Mouse (Mus musculus): ENCODE data around the gene Tnfsfm13. TPM values are rescaled to one million over a fixed set of nuclear protein-coding genes. Genes with fewer than 3 reads are reported as not detected.
"Not testable (repeated sequence)": the region's sequence is repeated elsewhere in the genome, so short reads cannot be mapped to it uniquely, and the experiment has no call there.

Tnfsfm13 gene
- total RNA-seq (2017) = 1.5 and 2.9 TPM in 2 replicates

GRCm38 (mm10) chr11:69695361-69696181, at the start of gene Tnfsfm13, which contains the start of gene Tnfsf12:
Tnfsfm13 (minus strand) TSS chr11:69696098.
Tnfsf12 (minus strand) TSS chr11:69695849.
- peak; percentile 46 to 85 for ATAC-seq (replicated peaks in 1 of 2; ENCODE audit: insufficient read depth in 1 of 2, low FRiP score in 2 of 2, low TSS enrichment in 1 of 2, low read depth in 1 of 2, poor library complexity in 2 of 2, severe bottlenecking in 2 of 2)

GRCm38 (mm10) chr11:69731408-69731807, 35.5 kb upstream of the Tnfsfm13 start:
- ATAC-seq (replicated peaks in 1 of 2; ENCODE audit: insufficient read depth in 1 of 2, low FRiP score in 2 of 2, low TSS enrichment in 1 of 2, low read depth in 1 of 2, poor library complexity in 2 of 2, severe bottlenecking in 2 of 2) = not testable (repeated sequence)

DNA sequence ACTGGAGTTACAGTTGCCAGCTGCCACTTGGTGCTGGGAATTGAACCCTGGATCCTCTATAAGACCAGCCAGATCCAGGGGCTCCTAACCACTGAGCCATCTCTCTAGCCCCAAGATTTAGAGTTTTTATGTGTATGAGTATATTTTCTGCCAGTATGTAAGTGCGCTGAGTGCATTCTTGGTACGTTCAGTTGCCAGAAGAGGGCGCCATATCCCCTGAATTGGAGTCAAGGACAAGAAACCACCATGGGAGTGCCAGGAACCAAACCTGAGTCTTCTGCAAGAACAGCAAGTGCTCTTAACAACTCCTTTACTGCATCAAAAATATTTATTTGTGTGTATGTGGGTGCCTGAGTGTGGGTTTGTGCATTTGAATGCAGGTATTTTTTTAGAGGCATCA, 33.2 kb upstream of the Tnfsfm13 start:
- no peak; a peak in 1 of 4 replicates for ATAC-seq (replicated peaks in 1 of 2; ENCODE audit: insufficient read depth in 1 of 2, low FRiP score in 2 of 2, low TSS enrichment in 1 of 2, low read depth in 1 of 2, poor library complexity in 2 of 2, severe bottlenecking in 2 of 2)

DNA sequence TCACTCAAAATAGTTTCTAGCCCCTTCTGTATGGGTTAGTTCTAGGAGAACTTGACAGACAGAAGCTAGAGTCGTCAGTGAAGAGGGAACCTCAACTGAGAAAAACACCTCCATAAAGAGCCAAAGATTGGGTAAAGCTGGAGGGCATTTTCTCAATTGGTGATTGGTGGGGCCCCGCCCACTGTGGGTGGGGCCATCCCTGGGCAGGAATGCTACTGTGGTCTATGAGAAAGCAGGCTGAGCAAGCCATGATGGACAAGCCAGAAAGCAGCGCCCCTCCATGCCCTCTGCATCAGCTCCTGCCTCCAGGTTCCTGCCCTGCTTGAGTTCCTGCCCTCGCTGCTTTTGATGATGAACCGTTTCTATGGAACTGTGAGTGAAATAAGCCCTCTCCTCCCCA, 30.1 kb upstream of the Tnfsfm13 start:
- ATAC-seq (replicated peaks in 1 of 2; ENCODE audit: insufficient read depth in 1 of 2, low FRiP score in 2 of 2, low TSS enrichment in 1 of 2, low read depth in 1 of 2, poor library complexity in 2 of 2, severe bottlenecking in 2 of 2) = no peak

GRCm38 (mm10) chr11:69723074-69723473, 27.2 kb upstream of the Tnfsfm13 start:
- ATAC-seq (replicated peaks in 1 of 2; ENCODE audit: insufficient read depth in 1 of 2, low FRiP score in 2 of 2, low TSS enrichment in 1 of 2, low read depth in 1 of 2, poor library complexity in 2 of 2, severe bottlenecking in 2 of 2) = no peak

DNA sequence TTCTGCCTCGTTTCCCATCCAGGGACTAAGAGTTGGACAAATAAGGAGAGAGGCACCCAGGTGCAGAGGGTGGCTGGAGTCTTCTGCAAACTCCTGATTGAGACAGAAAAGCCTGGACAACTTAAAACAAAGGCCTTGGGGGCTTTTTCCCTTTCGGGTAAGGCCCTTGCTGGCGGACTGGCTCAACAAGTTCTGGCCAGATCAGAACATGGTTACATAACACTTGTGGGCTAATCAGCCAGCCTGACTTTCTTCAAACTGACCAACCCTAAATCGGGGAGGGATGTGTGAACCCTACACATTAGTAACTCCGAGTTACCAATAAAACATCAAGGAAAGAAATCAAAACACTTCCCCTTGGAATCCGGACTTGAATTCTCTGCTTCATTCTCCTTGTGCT, 25.0 kb upstream of the Tnfsfm13 start:
- no peak for ATAC-seq (replicated peaks in 1 of 2; ENCODE audit: insufficient read depth in 1 of 2, low FRiP score in 2 of 2, low TSS enrichment in 1 of 2, low read depth in 1 of 2, poor library complexity in 2 of 2, severe bottlenecking in 2 of 2)

GRCm38 (mm10) chr11:69719423-69719822, 23.5 kb upstream of the Tnfsfm13 start:
- ATAC-seq (replicated peaks in 1 of 2; ENCODE audit: insufficient read depth in 1 of 2, low FRiP score in 2 of 2, low TSS enrichment in 1 of 2, low read depth in 1 of 2, poor library complexity in 2 of 2, severe bottlenecking in 2 of 2) = no peak

GRCm38 (mm10) chr11:69718661-69719060, 22.8 kb upstream of the Tnfsfm13 start:
- no peak for ATAC-seq (replicated peaks in 1 of 2; ENCODE audit: insufficient read depth in 1 of 2, low FRiP score in 2 of 2, low TSS enrichment in 1 of 2, low read depth in 1 of 2, poor library complexity in 2 of 2, severe bottlenecking in 2 of 2)

DNA sequence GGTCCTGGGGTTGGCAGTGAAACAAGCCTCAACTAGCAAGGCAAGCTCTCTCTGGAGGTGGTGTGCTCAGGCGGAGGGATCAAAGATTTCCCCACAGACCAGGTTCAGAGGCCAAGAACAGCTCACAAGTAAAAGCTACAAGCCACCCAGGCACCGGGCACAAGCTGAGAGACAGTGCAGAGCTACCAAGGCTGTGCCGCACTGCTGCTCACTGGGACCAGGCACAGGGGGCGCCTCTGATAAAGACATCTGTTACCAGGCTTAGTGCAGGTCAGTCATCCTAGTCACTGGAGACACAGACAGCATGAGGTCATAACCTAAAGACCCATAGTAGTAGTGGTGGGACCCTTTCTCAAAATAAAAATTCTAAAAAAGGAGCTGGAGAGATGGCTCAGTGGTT, 21.1 kb upstream of the Tnfsfm13 start:
- ATAC-seq (replicated peaks in 1 of 2; ENCODE audit: insufficient read depth in 1 of 2, low FRiP score in 2 of 2, low TSS enrichment in 1 of 2, low read depth in 1 of 2, poor library complexity in 2 of 2, severe bottlenecking in 2 of 2) = no peak

GRCm38 (mm10) chr11:69715929-69716328, 20.0 kb upstream of the Tnfsfm13 start:
- ATAC-seq (replicated peaks in 1 of 2; ENCODE audit: insufficient read depth in 1 of 2, low FRiP score in 2 of 2, low TSS enrichment in 1 of 2, low read depth in 1 of 2, poor library complexity in 2 of 2, severe bottlenecking in 2 of 2) = no peak

GRCm38 (mm10) chr11:69715482-69715881, 19.6 kb upstream of the Tnfsfm13 start:
- no peak for ATAC-seq (replicated peaks in 1 of 2; ENCODE audit: insufficient read depth in 1 of 2, low FRiP score in 2 of 2, low TSS enrichment in 1 of 2, low read depth in 1 of 2, poor library complexity in 2 of 2, severe bottlenecking in 2 of 2)

- ATAC-seq (replicated peaks in 1 of 2; ENCODE audit: insufficient read depth in 1 of 2, low FRiP score in 2 of 2, low TSS enrichment in 1 of 2, low read depth in 1 of 2, poor library complexity in 2 of 2, severe bottlenecking in 2 of 2) = no peak
Observed at GRCm38 (mm10) chr11:69714636-69715329, 18.9 kb upstream of the Tnfsfm13 start.

GRCm38 (mm10) chr11:69712954-69713672, 17.2 kb upstream of the Tnfsfm13 start:
- ATAC-seq (replicated peaks in 1 of 2; ENCODE audit: insufficient read depth in 1 of 2, low FRiP score in 2 of 2, low TSS enrichment in 1 of 2, low read depth in 1 of 2, poor library complexity in 2 of 2, severe bottlenecking in 2 of 2) = no peak

DNA sequence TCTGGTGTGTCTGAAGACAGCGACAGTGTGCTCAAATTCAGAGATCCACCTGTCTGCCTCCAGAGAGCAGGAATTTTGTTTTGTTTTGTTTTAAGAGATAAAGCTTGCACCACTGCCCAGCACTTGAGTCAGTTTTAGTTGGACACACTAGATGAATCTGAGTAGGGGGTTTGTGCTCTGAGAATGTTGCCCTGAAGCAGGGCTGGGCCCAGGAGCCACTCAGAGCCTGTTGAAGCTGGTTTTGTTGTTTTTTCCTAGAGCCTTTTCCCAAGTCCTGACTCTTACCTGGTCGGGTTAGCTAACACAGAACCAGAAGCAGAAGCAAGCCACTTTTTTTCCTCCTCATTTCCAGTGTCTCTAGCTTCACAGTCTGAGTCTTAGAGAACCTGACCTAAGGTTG, 15.2 kb upstream of the Tnfsfm13 start:
- ATAC-seq (replicated peaks in 1 of 2; ENCODE audit: insufficient read depth in 1 of 2, low FRiP score in 2 of 2, low TSS enrichment in 1 of 2, low read depth in 1 of 2, poor library complexity in 2 of 2, severe bottlenecking in 2 of 2) = no peak

- no peak for ATAC-seq (replicated peaks in 1 of 2; ENCODE audit: insufficient read depth in 1 of 2, low FRiP score in 2 of 2, low TSS enrichment in 1 of 2, low read depth in 1 of 2, poor library complexity in 2 of 2, severe bottlenecking in 2 of 2)
Observed at GRCm38 (mm10) chr11:69710470-69710869, 14.6 kb upstream of the Tnfsfm13 start.

- no peak for ATAC-seq (replicated peaks in 1 of 2; ENCODE audit: insufficient read depth in 1 of 2, low FRiP score in 2 of 2, low TSS enrichment in 1 of 2, low read depth in 1 of 2, poor library complexity in 2 of 2, severe bottlenecking in 2 of 2)
Observed at GRCm38 (mm10) chr11:69709554-69710446, 13.9 kb upstream of the Tnfsfm13 start.

GRCm38 (mm10) chr11:69708614-69709265, 12.8 kb upstream of the Tnfsfm13 start:
- no peak for ATAC-seq (replicated peaks in 1 of 2; ENCODE audit: insufficient read depth in 1 of 2, low FRiP score in 2 of 2, low TSS enrichment in 1 of 2, low read depth in 1 of 2, poor library complexity in 2 of 2, severe bottlenecking in 2 of 2)

Measured in hematopoietic stem cell, adult 5-6 weeks (primary cell).